Mouse (Mus musculus): ENCODE results near the gene Otogl.
"Not testable (repeated sequence)": the region's sequence is repeated elsewhere in the genome, so short reads cannot be mapped to it uniquely, and the experiment has no call there.

Otogl gene

GRCm38 (mm10) chr10:107805203-107805602, 106.7 kb downstream of the Otogl start:
- no peak for DNase-seq

- DNase-seq: not testable (repeated sequence)
Measured at GRCm38 (mm10) chr10:107804285-107804684, 107.6 kb downstream of the Otogl start.

GRCm38 (mm10) chr10:107799671-107800353, 112.1 kb downstream of the Otogl start:
- peak; percentile 62 for DNase-seq

GRCm38 (mm10) chr10:107794812-107795756, 116.8 kb downstream of the Otogl start:
- DNase-seq: no peak

GRCm38 (mm10) chr10:107792491-107792890, 119.4 kb downstream of the Otogl start:
- no peak for DNase-seq

- DNase-seq: no peak
Measured at GRCm38 (mm10) chr10:107779548-107779947, 132.4 kb downstream of the Otogl start.

GRCm38 (mm10) chr10:107759624-107760023, 152.3 kb downstream of the Otogl start:
- DNase-seq: no peak

- no peak for DNase-seq
Measured at GRCm38 (mm10) chr10:107753471-107753870, 158.5 kb downstream of the Otogl start.

GRCm38 (mm10) chr10:107752351-107753143, 159.4 kb downstream of the Otogl start:
- no peak for DNase-seq

- no peak for DNase-seq
Measured at GRCm38 (mm10) chr10:107751944-107752343, 160.0 kb downstream of the Otogl start.

GRCm38 (mm10) chr10:107747566-107747965, 164.4 kb downstream of the Otogl start:
- peak; percentile 47 for DNase-seq

GRCm38 (mm10) chr10:107746717-107747116, 165.2 kb downstream of the Otogl start:
- DNase-seq: peak; percentile 3

GRCm38 (mm10) chr10:107739815-107740214, 172.1 kb downstream of the Otogl start:
- no peak for DNase-seq

GRCm38 (mm10) chr10:107737743-107738142, 174.2 kb downstream of the Otogl start:
- DNase-seq: no peak

GRCm38 (mm10) chr10:107735448-107735847, 176.5 kb downstream of the Otogl start:
- DNase-seq: no peak

- no peak for DNase-seq
Measured at GRCm38 (mm10) chr10:107734327-107734726, 177.6 kb downstream of the Otogl start.

GRCm38 (mm10) chr10:107725631-107726030, 186.3 kb downstream of the Otogl start:
- peak; percentile 14 for DNase-seq

GRCm38 (mm10) chr10:107719806-107720205, 192.1 kb downstream of the Otogl start, which contains the start of gene Ptprq:
Gene Ptprq, minus strand, starts transcription at chr10:107720051.
- DNase-seq: no peak

Data from lung, postnatal 14 days (tissue).